Mouse (Mus musculus): ENCODE data around the gene Nupr1.

The Nupr1 gene

GRCm38 (mm10) chr7:126595890-126596289, 34.8 kb downstream of the Nupr1 start:
- DNase-seq, result no peak

- DNase-seq, result no peak
Measured at GRCm38 (mm10) chr7:126594862-126595561, 35.6 kb downstream of the Nupr1 start, which contains the start of gene Il27. Gene Il27, minus strand, starts transcription at chr7:126594941.

- peak; percentile 70 for DNase-seq
Measured at GRCm38 (mm10) chr7:126587779-126588178, 42.9 kb downstream of the Nupr1 start.

DNA sequence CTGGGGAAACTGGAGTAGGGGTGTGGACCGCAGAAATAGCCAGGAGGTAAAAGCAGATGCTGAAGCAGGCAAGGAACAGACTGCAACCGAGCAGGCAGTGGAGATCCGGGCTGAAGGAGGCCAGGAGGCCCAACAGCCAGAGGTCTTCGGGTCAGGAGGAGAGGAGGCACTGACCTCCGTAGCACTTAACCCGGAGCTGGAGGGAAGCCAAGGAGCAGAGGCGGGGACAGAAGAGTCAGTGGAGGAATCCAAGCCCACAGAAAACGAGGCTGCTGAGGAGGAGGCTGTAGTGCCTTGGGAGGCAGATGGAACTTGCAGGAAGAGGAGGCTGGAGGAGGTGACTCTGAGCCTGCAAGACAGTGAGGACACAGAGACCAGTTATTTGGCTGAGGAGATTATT, 43.8 kb downstream of the Nupr1 start:
- DNase-seq, result peak; percentile 68

GRCm38 (mm10) chr7:126585717-126586116, 44.9 kb downstream of the Nupr1 start, which contains the start of gene Cln3:
Gene Cln3, minus strand, starts transcription at chr7:126585817.
- no peak for DNase-seq

- no peak for DNase-seq
Measured at GRCm38 (mm10) chr7:126584506-126584977, 46.1 kb downstream of the Nupr1 start, which contains the start of gene Apobr. Gene Apobr, plus strand, starts transcription at chr7:126584942.

- DNase-seq, result no peak
Measured at GRCm38 (mm10) chr7:126583761-126584160, 46.9 kb downstream of the Nupr1 start.

DNA sequence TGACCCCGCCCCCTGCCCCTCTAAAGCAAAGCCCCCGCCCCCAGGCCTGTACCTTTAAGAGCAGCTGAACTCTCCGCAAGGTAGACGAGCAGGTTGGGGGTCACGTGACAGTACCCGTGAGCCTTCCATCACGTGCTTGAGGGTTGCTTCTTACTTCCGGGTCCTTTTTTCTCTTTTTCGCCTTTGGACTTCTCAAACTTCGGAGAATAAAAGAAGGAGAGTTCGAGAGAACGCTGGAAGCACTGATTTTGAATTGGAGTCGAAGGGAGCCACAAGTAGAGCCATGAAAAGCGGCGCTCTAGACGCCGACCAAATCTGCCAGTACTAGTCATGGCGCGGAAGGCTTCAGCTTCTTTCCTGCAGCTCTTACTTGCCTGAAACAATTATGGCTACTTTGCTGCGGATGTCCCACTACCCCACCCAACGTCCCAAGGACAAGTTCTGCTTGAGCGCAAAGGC, 47.4 kb downstream of the Nupr1 start:
- DNase-seq, result peak; percentile 93

DNA sequence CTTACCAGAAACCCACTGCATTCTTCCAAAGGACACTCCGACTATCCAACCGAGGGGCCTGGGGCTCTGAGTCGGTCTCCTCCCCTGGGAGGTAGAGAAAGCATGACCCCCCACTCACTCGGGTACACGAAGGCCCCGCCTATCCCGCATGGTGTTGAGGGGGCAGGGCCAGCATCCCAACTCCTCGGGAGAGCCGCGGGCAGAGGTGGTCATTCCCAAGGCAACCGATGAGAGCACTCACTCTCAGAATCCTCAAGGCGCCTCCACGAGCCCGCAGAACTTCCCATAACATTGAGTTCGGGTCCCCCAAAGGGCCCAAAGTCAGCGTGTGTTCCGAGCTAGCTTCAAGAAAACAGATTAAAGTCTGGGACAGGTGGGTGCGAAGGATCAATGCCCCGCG, 47.9 kb downstream of the Nupr1 start:
- DNase-seq, result peak; percentile 53

- DNase-seq, result no peak
Measured at GRCm38 (mm10) chr7:126581661-126582060, 49.0 kb downstream of the Nupr1 start.

GRCm38 (mm10) chr7:126579172-126579571, 51.5 kb downstream of the Nupr1 start:
- DNase-seq, result peak; percentile 73

DNA sequence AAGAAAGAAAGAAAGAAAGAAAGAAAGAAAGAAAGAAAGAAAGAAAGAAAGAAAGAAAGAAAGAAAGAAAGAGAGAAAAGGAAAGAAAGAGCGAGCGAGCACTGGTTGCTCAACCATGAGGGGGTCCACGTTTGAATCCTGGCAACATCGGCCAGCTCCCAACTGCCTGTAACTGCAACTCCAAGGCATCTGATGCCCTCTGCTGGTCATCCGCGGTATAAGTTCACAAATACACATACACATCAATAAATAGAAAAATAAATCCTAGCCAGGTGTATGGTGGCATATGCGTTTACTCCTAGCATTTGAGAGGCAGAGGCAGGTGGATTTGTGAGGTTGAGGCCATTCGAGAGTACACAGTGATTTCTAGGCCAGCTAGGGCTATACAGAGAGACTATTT, 53.7 kb downstream of the Nupr1 start:
- peak; percentile 67 for DNase-seq

Measured in kidney, postnatal 14 days (tissue).